Mouse (Mus musculus) cerebellum, postnatal 10 days (tissue): ENCODE data around the gene Gpr171.
A peak's percentile ranks its signal among the peaks of the same experiment; 100 is the strongest.
"Not testable (repeated sequence)": the region's sequence is repeated elsewhere in the genome, so short reads cannot be mapped to it uniquely, and the experiment has no call there.

Experiments
- DNase-seq, 2 experiments: peaks; one replicate each; pipeline ENCODE4 v3.0.0; 2021; ENCODE audit warnings: mixed read lengths in 2 of 2

The Gpr171 gene

GRCm38 (mm10) chr3:59113291-59113690 lies 11.7 kb upstream of the Gpr171 start:
- not testable (repeated sequence) for DNase-seq

GRCm38 (mm10) chr3:59111944-59112343 lies 10.3 kb upstream of the Gpr171 start:
- DNase-seq = no peak

GRCm38 (mm10) chr3:59109834-59110233 lies 8.2 kb upstream of the Gpr171 start:
- DNase-seq = not testable (repeated sequence)

GRCm38 (mm10) chr3:59107439-59107838 lies 5.8 kb upstream of the Gpr171 start:
- DNase-seq = no peak

GRCm38 (mm10) chr3:59104462-59104861 lies 2.8 kb upstream of the Gpr171 start:
- no peak for DNase-seq

GRCm38 (mm10) chr3:59102146-59102545 lies 525 bp upstream of the Gpr171 start:
- no peak for DNase-seq

GRCm38 (mm10) chr3:59098540-59098939 lies 3.1 kb downstream of the Gpr171 start:
- DNase-seq = no peak

GRCm38 (mm10) chr3:59097421-59097820 lies 4.2 kb downstream of the Gpr171 start:
- no peak for DNase-seq

GRCm38 (mm10) chr3:59092702-59093101 lies 8.9 kb downstream of the Gpr171 start:
- DNase-seq = no peak

- peak in 1 of 2 experiments; percentile 9 for DNase-seq
Measured at GRCm38 (mm10) chr3:59080919-59081318, 20.7 kb downstream of the Gpr171 start.

- DNase-seq = no peak
Measured at GRCm38 (mm10) chr3:59080293-59080916, 21.2 kb downstream of the Gpr171 start.

- peak; percentile 61 to 71 for DNase-seq
Measured at GRCm38 (mm10) chr3:59079327-59079726, 22.3 kb downstream of the Gpr171 start.

- DNase-seq = no peak
Measured at GRCm38 (mm10) chr3:59078585-59078984, 23.0 kb downstream of the Gpr171 start.

- DNase-seq = peak; percentile 30 to 36
Measured at GRCm38 (mm10) chr3:59077278-59077677, 24.3 kb downstream of the Gpr171 start.

GRCm38 (mm10) chr3:59069071-59069470 lies 32.5 kb downstream of the Gpr171 start:
- not testable (repeated sequence) for DNase-seq

- no peak for DNase-seq
Measured at GRCm38 (mm10) chr3:59066558-59067294, 34.9 kb downstream of the Gpr171 start.

GRCm38 (mm10) chr3:59065937-59066336 lies 35.7 kb downstream of the Gpr171 start:
- no peak for DNase-seq

GRCm38 (mm10) chr3:59063431-59063830 lies 38.2 kb downstream of the Gpr171 start:
- no peak for DNase-seq

- no peak for DNase-seq
Measured at GRCm38 (mm10) chr3:59062141-59062540, 39.5 kb downstream of the Gpr171 start.

- DNase-seq = no peak
Measured at GRCm38 (mm10) chr3:59060131-59060530, 41.5 kb downstream of the Gpr171 start.

GRCm38 (mm10) chr3:59059022-59059541 lies 42.5 kb downstream of the Gpr171 start:
- peak; percentile 83 to 90 for DNase-seq

GRCm38 (mm10) chr3:59054834-59055535 lies 46.6 kb downstream of the Gpr171 start:
- DNase-seq = no peak
